Mouse (Mus musculus) myocyte (in vitro differentiated cells): ENCODE measurements at regions not wholly inside any gene's neighbourhood (a gene's known extent, or its start where the extent isn't known, plus 50 kb on each side); places are given as distances from the start of the nearest gene placed in this dataset.

Experiments
- H3K27me3 ChIP-seq: one replicate; pipeline ENCODE4 v1.6.1; 2011; ENCODE audit not compliant: control insufficient read depth, insufficient read depth, insufficient read length
- H3K36me3 ChIP-seq: one replicate; pipeline ENCODE4 v1.6.1; 2011; ENCODE audit not compliant: control insufficient read depth, insufficient read depth
- H3K4me2 ChIP-seq: one replicate; pipeline ENCODE4 v1.6.1; 2011; ENCODE audit warnings: low read depth, control low read depth
- H3K4me3 ChIP-seq: one replicate; pipeline ENCODE4 v1.5.1; 2011; ENCODE audit warnings: mild to moderate bottlenecking, control low read depth, moderate library complexity
- H3K79me2 ChIP-seq: one replicate; pipeline ENCODE4 v1.6.1; 2011; ENCODE audit not compliant: control insufficient read depth, insufficient read depth
- H3ac ChIP-seq: one replicate; pipeline ENCODE4 v1.6.1; 2011; ENCODE audit not compliant: control insufficient read depth, insufficient read length
- CEBPB ChIP-seq: IDR thresholded peaks from 2 replicates; pipeline ENCODE4 v1.6.1; 2011; ENCODE audit warnings: mild to moderate bottlenecking, moderate library complexity; ENCODE audit not compliant: poor library complexity, insufficient read depth, severe bottlenecking
- E2F4 ChIP-seq: IDR thresholded peaks from one replicate; pipeline ENCODE4 v1.6.1; 2011; ENCODE audit warnings: mild to moderate bottlenecking, control low read depth, moderate library complexity; ENCODE audit not compliant: insufficient read depth
- MAX ChIP-seq: IDR thresholded peaks from one replicate; pipeline ENCODE4 v1.6.1; 2011; ENCODE audit warnings: low read depth, mild to moderate bottlenecking, control low read depth
- MYOD1 ChIP-seq, 3 experiments: IDR thresholded peaks; one replicate each; pipeline ENCODE4 v1.6.1; 2011; ENCODE audit warnings: control low read depth in 2 of 3, low read depth in 2 of 3, mild to moderate bottlenecking in 2 of 3, moderate library complexity in 1 of 3; ENCODE audit not compliant: insufficient read length in 2 of 3, control insufficient read depth in 1 of 3
- MYOG ChIP-seq, 3 experiments: IDR thresholded peaks; one replicate each; pipeline ENCODE4 v1.6.1; 2011; ENCODE audit warnings: control low read depth in 2 of 3, low read depth in 2 of 3, mild to moderate bottlenecking in 2 of 3; ENCODE audit not compliant: insufficient read length in 2 of 3, control insufficient read depth in 1 of 3, insufficient read depth in 1 of 3
- POLR2A ChIP-seq: IDR thresholded peaks from one replicate; pipeline ENCODE4 v1.6.1; 2011; ENCODE audit warnings: low read depth, mild to moderate bottlenecking, control low read depth, moderate library complexity; ENCODE audit not compliant: insufficient read length
- POLR2AphosphoS2 ChIP-seq: IDR thresholded peaks from one replicate; pipeline ENCODE4 v1.6.1; 2011; ENCODE audit warnings: low read depth, control low read depth; ENCODE audit not compliant: insufficient read length
- REST ChIP-seq: IDR thresholded peaks from one replicate; pipeline ENCODE4 v1.6.1; 2011; ENCODE audit warnings: mild to moderate bottlenecking, control low read depth, moderate library complexity; ENCODE audit not compliant: insufficient read depth, insufficient read length
- SRF ChIP-seq: IDR thresholded peaks from one replicate; pipeline ENCODE4 v1.6.1; 2011; ENCODE audit warnings: low read depth; ENCODE audit not compliant: control insufficient read depth, insufficient read length
- TCF12 ChIP-seq: IDR thresholded peaks from one replicate; pipeline ENCODE4 v1.6.1; 2011; ENCODE audit warnings: mild to moderate bottlenecking, control low read depth; ENCODE audit not compliant: poor library complexity, insufficient read depth, severe bottlenecking
- TCF3 ChIP-seq: IDR thresholded peaks from one replicate; pipeline ENCODE4 v1.6.1; 2011; ENCODE audit warnings: low read depth, control low read depth; ENCODE audit not compliant: insufficient read length
- USF1 ChIP-seq: IDR thresholded peaks from one replicate; pipeline ENCODE4 v1.6.1; 2011; ENCODE audit warnings: low read depth, mild to moderate bottlenecking, control low read depth, moderate library complexity

DNA sequence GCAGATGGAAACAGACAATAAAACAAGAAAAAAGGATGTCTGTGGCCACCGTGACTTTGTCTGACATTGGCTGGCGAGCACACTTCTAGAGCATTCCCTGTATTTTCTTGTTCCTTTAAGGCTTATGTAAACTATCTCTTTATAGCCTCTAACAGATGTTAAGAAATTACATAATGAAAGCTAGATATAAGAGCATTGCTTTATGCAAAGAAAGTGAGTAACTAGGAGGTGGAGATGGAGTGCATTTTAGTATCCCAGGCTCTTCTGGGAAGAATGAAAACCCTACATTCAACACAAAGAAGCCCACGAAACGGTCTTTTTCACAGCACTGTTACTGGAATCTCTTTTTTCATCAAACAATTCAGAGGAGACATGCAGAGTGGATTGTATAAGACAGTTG is 304.4 kb downstream of the Adamts20 start:
- H3K79me2 ChIP-seq, result no peaks in the 10 kb centered on the region
- H3K36me3 ChIP-seq, result no peaks in the 10 kb centered on the region
- H3K4me2 ChIP-seq, result no peak overlapping the region
- TF ChIP-seq POLR2A (no peak), E2F4 (no peak), MAX (no peak), CEBPB (no peak), POLR2AphosphoS2 (no peak), MYOD1 (IDR thresholded peaks at IDR 0.05; ENCODE audit: control insufficient read depth in 1 of 3, insufficient read length in 2 of 3, low read depth in 2 of 3) (no peak), SRF (no peak), USF1 (no peak), MYOG (IDR thresholded peaks at IDR 0.05; ENCODE audit: control insufficient read depth in 1 of 3, insufficient read depth in 1 of 3, insufficient read length in 2 of 3, low read depth in 2 of 3) (no peak)
- no peak overlapping the region for H3K4me3 ChIP-seq
- no peak overlapping the region for H3ac ChIP-seq
- no peaks in the 10 kb centered on the region for H3K27me3 ChIP-seq

DNA sequence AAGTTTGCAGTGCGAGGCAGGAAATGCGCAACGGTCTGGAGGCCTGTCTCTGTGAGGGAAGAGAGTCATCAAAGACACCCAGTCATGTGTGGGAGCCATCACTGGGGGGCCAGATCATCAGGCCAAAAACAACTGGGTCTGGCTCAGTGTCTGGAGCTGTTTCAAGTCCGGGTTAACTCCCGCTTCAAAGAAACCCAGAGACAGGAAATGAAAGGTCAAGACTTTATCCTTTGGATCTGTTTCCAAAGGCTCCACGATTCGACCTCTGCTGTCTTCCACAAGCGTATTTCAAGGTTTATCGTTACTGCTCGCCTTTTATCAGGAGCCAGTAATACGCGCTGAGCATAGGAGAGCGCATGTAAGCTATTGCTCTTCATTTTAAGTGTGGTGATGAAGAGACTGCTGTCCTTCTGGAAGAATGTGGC is 325.7 kb downstream of the Adamts20 start:
- Histone ChIP-seq H3K27me3 (no peaks in the 10 kb centered on the region), H3K4me2 (no peak overlapping the region), H3K36me3 (no peaks in the 10 kb centered on the region), H3K4me3 (no peak overlapping the region), H3K79me2 (no peaks in the 10 kb centered on the region), H3ac (no peak overlapping the region)
- TF ChIP-seq TCF12, result no peak
- TF ChIP-seq MAX, result no peak
- TF ChIP-seq USF1, result no peak
- TF ChIP-seq TCF3, result no peak
- TF ChIP-seq POLR2AphosphoS2, result no peak
- no peak for TF ChIP-seq E2F4
- TF ChIP-seq MYOD1 (IDR thresholded peaks at IDR 0.05; ENCODE audit: control insufficient read depth in 1 of 3, insufficient read length in 2 of 3, low read depth in 2 of 3), result no peak
- TF ChIP-seq CEBPB, result no peak

GRCm38 (mm10) chr15:94137159-94137952 is 327.9 kb downstream of the Adamts20 start:
- TF ChIP-seq MAX, result no peak
- TF ChIP-seq REST, result no peak
- TF ChIP-seq CEBPB, result 0 out of 2 replicates have a peak, but pooled peaks have one; percentile 45
- Histone ChIP-seq H3K4me2 (no peak overlapping the region), H3K79me2 (no peaks in the 10 kb centered on the region), H3K27me3 (no peaks in the 10 kb centered on the region), H3ac (no peak overlapping the region), H3K36me3 (no peaks in the 10 kb centered on the region), H3K4me3 (no peak overlapping the region)

- H3K36me3 ChIP-seq, result no peaks in the 10 kb centered on the region
These were observed 352.4 kb downstream of the Adamts20 start for GRCm38 (mm10) chr15:94112801-94113200.

GRCm38 (mm10) chr15:94107186-94107716 is 358.0 kb downstream of the Adamts20 start:
- no peak overlapping the region for H3ac ChIP-seq
- H3K4me3 ChIP-seq, result no peak overlapping the region
- H3K27me3 ChIP-seq, result no peaks in the 10 kb centered on the region
- TF ChIP-seq MYOG (IDR thresholded peaks at IDR 0.05; ENCODE audit: control insufficient read depth in 1 of 3, insufficient read depth in 1 of 3, insufficient read length in 2 of 3, low read depth in 2 of 3), result no peak
- TF ChIP-seq TCF3, result no peak
- no peak for TF ChIP-seq USF1
- TF ChIP-seq SRF, result no peak
- no peak for TF ChIP-seq E2F4
- TF ChIP-seq POLR2AphosphoS2, result no peak
- no peak for TF ChIP-seq MYOD1 (IDR thresholded peaks at IDR 0.05; ENCODE audit: control insufficient read depth in 1 of 3, insufficient read length in 2 of 3, low read depth in 2 of 3)
- no peak for TF ChIP-seq MAX
- TF ChIP-seq TCF12, result no peak
- no peak for TF ChIP-seq CEBPB
- no peak for TF ChIP-seq REST
- TF ChIP-seq POLR2A, result no peak
- no peak overlapping the region for H3K4me2 ChIP-seq
- no peaks in the 10 kb centered on the region for H3K79me2 ChIP-seq
- H3K36me3 ChIP-seq, result no peaks in the 10 kb centered on the region

More at GRCm38 (mm10) chr15:94112801-94113200, 352.4 kb downstream of the Adamts20 start:
- no peaks in the 10 kb centered on the region for H3K79me2 ChIP-seq
- no peak overlapping the region for H3K4me2 ChIP-seq
- H3K27me3 ChIP-seq, result no peaks in the 10 kb centered on the region
- H3K4me3 ChIP-seq, result no peak overlapping the region
- TF ChIP-seq SRF, result no peak
- TF ChIP-seq POLR2AphosphoS2, result no peak
- TF ChIP-seq CEBPB, result no peak
- no peak for TF ChIP-seq MYOD1 (IDR thresholded peaks at IDR 0.05; ENCODE audit: control insufficient read depth in 1 of 3, insufficient read length in 2 of 3, low read depth in 2 of 3)
- no peak for TF ChIP-seq MYOG (IDR thresholded peaks at IDR 0.05; ENCODE audit: control insufficient read depth in 1 of 3, insufficient read depth in 1 of 3, insufficient read length in 2 of 3, low read depth in 2 of 3)
- no peak for TF ChIP-seq POLR2A
- H3ac ChIP-seq, result no peak overlapping the region
